Mouse (Mus musculus): ENCODE measurements around the gene Klk1. TPM values are rescaled to one million over a fixed set of nuclear protein-coding genes. Genes with fewer than 3 reads are reported as not detected.
"Not testable (repeated sequence)": the region's sequence is repeated elsewhere in the genome, so short reads cannot be mapped to it uniquely, and the experiment has no call there.

Gene Klk1
- total RNA-seq (2022): not detected

- no peak for DNase-seq (ENCODE audit: low spot score in 2 of 2)
Measured at GRCm38 (mm10) chr7:44225076-44225475, at the start of gene Klk1. Gene Klk1, plus strand, starts transcription at chr7:44225360.

- DNase-seq (ENCODE audit: low spot score in 2 of 2): no peak
Measured at GRCm38 (mm10) chr7:44179299-44180045, 45.7 kb upstream of the Klk1 start.

- DNase-seq (ENCODE audit: low spot score in 2 of 2): not testable (repeated sequence)
Measured at GRCm38 (mm10) chr7:44186516-44186915, 38.6 kb upstream of the Klk1 start.

DNA sequence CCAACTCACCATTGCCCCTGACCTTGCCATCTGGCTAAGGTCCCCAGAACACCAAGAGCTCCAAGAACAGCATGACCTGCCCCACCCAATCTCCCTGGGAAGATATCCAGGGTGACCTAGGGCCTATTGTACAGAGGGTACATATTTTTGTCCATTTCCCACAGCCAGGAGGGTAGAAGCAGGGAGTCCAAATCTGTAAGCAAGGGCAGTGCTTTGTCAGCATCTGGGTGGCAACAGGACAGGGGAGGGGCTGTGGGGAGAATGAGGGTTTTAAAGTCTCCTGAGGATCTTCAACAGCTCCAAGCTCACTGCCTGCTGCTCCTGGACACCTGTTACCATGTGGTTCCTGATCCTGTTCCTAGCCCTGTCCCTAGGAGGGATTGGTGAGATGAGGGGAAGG, 37.2 kb upstream of the Klk1 start, which contains the start of gene Klk1b24:
Klk1b24 (plus strand) TSS at position 301 of the 400 bp plus-strand sequence.
- not testable (repeated sequence) for DNase-seq (ENCODE audit: low spot score in 2 of 2)

DNA sequence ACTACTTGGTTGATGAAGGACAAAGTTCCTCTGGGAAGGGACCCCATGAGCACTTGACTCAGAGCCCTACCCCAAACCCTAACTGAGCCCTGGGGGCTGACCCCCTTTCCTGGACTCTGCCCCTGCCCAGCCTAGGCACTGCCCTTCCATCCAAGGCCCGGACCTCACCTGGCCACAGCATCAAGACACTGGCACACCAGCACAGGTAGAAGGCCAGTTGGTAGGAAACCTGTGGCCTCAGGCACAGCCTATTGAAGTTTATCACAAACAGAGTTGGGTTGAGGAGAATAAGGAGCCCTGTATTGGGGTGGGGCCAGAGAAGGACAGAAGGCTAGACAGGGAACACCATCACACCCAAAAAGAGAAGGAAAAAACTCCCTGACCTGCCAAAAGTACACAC, 31.7 kb upstream of the Klk1 start:
- DNase-seq (ENCODE audit: low spot score in 2 of 2): not testable (repeated sequence)

DNA sequence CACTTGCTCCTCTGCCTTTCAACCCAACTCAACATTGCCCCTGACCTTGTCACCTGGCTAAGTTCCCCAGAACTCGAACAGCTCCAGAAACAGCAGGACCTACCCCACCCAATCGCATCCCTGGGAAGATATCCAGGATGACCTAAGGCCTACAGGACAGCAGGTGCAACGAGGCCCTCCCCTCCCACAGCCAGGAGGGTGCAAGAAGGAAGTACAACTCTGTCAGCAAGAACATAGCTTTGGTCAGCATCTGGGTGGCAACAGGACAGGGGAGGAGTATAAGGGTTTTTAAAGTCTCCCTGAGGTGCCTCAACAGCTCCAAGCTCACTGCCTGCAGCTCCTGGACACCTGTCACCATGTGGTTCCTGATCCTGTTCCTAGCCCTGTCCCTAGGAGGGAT, 27.3 kb upstream of the Klk1 start, which contains the start of gene Klk1b3:
Klk1b3 (plus strand) TSS at position 301 of the 400 bp plus-strand sequence.
- DNase-seq (ENCODE audit: low spot score in 2 of 2): no peak

DNA sequence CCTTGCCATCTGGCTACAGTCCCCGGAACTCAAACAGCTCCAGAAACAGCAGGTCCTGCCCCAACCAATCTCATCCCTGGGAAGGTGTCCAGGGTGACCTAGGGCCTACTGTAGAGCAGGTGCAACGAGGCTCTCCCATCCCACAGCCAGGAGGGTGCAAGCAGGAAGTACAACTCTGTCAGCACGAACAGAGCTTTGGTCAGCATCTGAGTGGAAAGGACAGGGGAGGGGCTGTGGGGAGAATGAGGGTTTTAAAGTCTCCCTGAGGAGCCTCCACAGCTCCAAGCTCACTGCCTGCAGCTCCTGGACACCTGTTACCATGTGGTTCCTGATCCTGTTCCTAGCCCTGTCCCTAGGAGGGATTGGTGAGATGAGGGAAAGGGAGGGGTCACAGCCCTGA, 18.0 kb upstream of the Klk1 start, which contains the start of gene Klk1b4:
Klk1b4 (plus strand) TSS at position 301 of the 400 bp plus-strand sequence.
- not testable (repeated sequence) for DNase-seq (ENCODE audit: low spot score in 2 of 2)

DNA sequence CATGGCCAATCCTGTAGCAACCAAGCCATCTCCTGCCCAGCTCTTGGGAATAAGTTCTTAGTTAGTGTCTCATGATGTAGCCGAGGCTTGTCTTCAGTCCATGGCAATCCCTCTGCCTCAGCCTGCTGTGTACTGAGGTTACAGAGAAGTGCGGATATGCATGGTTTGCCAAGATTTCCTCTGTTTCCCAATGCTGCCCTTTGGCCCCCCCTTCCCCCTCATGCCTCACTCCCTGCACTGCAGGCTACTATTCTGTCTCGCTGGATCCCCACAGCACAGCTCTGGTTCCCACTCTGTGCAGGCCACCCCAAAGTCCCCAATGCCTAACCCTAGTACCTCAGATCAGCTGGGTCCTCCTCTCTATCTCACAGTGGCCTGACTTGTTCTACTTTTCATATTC, 16.9 kb upstream of the Klk1 start:
- no peak for DNase-seq (ENCODE audit: low spot score in 2 of 2)

DNA sequence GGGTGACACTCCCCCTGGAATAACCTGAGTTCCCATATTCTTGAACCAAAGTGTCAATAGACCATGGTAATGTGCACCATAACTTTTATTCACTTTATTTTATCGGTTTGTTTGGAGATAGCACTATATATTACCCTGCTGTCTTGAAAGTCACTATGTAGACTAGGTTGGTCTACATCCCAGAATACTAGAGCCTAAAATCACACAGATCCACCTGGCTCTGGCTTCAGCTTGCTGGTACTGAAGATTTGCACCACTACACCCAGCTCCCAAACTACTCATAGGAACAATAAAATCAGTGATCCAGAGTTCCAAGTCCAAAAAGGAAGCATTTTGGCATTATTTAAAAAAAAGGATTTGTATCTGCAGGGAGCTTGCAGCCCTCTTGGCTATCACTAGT, 9.5 kb upstream of the Klk1 start, which contains the start of gene Klk1b5:
Klk1b5 (plus strand) TSS at position 301 of the 400 bp plus-strand sequence.
- no peak for DNase-seq (ENCODE audit: low spot score in 2 of 2)

DNA sequence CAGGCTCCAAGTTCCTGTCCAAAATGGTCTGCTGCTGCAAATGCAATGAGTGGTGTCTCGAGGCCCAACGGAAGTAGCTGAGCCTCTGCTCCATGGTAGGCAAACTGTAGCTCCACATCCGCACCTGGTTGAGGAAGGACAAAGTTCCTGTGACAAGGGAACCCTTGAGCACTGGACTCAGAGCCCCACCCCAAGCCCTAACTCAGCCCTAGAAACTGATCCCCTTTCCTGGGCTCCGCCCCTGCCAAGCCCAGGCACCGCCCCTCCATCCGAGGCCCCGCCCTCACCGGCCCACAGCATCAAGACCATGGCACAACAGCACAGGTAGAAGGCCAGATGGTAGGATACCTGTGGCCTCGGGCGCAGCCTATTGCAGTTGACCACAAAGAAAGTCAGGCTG, 3.6 kb upstream of the Klk1 start:
- DNase-seq (ENCODE audit: low spot score in 2 of 2): not testable (repeated sequence)

- not testable (repeated sequence) for DNase-seq (ENCODE audit: low spot score in 2 of 2)
Measured at GRCm38 (mm10) chr7:44222335-44222734, 2.8 kb upstream of the Klk1 start.

DNA sequence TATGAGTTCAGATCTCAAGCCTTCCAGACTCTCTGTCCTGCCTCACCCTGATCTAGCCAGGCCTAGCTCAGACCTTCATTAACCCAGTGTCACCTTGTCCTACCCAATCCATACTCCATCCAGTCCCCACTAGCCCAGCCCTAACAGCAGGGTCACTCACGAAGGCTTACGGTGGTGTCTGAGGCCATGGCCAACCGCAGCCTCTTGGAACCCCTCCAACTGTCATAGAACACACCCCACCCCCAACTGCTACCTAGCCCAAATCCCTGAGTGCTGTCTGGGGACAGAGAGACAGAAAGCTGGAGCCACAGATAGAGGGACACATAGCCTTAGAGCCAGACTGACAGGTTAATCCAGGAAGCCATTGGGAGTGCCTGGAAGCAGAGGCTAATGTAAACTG, 10.7 kb downstream of the Klk1 start, which contains the start of gene Gm36864:
Gm36864 (plus strand) TSS at position 269 of the 400 bp plus-strand sequence.
- no peak for DNase-seq (ENCODE audit: low spot score in 2 of 2)

GRCm38 (mm10) chr7:44239913-44240312, 14.8 kb downstream of the Klk1 start:
- no peak for DNase-seq (ENCODE audit: low spot score in 2 of 2)

GRCm38 (mm10) chr7:44240712-44241111, 15.6 kb downstream of the Klk1 start:
- DNase-seq (ENCODE audit: low spot score in 2 of 2): no peak

- no peak for DNase-seq (ENCODE audit: low spot score in 2 of 2)
Measured at GRCm38 (mm10) chr7:44241163-44241562, 16.0 kb downstream of the Klk1 start.

GRCm38 (mm10) chr7:44244080-44244479, 18.9 kb downstream of the Klk1 start:
- no peak for DNase-seq (ENCODE audit: low spot score in 2 of 2)

- DNase-seq (ENCODE audit: low spot score in 2 of 2): peak; percentile 86 to 92
Measured at GRCm38 (mm10) chr7:44246055-44246983, 21.2 kb downstream of the Klk1 start, which contains the start of the genes 1700028J19Rik and 2410002F23Rik. Gene 1700028J19Rik, minus strand, starts transcription at chr7:44246695. Gene 2410002F23Rik, plus strand, starts transcription at chr7:44246722.

- DNase-seq (ENCODE audit: low spot score in 2 of 2): peak in 1 of 2 experiments; percentile 52
Measured at GRCm38 (mm10) chr7:44246984-44247470, 21.9 kb downstream of the Klk1 start.

DNA sequence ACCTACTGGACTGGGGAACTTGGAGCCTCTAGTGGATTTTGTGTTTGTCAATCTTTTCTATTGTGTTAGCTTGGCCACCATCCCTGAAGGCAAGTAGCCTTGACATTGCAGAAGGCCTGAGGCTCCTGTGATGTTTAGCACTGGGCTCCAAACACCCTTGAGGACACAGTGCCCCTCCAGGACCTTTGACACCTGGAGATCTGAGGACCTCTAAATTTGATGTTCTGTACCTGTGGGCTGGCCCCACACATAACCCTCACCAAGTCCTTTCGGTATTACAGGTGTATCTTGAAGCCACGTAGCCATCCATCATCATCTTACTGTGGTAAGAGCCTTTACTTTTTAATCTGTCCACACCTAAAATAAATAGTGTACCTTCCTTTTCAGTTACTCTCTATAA, 22.8 kb downstream of the Klk1 start:
- no peak for DNase-seq (ENCODE audit: low spot score in 2 of 2)

GRCm38 (mm10) chr7:44249248-44249647, 24.1 kb downstream of the Klk1 start:
- DNase-seq (ENCODE audit: low spot score in 2 of 2): no peak

DNA sequence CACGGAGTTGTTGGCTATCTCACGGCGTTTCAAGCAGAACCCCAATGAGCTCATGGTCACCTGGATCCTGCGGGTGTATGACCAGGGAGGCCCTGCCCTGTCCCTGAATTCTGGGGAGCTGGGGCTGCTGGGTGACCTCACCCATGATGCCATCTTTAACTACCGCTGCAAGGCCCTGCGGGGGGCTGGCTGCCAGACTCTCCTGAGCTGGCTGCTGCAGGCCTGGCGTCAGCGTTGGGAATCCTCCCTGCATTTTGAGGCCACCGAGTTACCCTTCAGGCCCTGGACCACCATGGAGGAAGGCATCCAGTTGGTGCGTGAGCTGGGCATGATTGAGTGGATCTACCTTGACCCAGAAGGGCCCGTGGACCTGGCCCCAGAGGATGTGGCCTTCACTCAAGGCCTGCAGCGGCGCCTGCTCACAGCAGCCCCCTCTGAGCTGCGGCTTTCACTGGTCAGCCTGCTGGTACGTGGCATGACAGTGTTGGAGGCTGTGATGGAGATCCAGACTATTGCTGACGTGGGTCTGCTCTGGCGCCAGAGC, 25.6 kb downstream of the Klk1 start:
- DNase-seq (ENCODE audit: low spot score in 2 of 2): not testable (repeated sequence)
